Mouse (Mus musculus) hindlimb bud, embryonic 11.5 days (tissue): ENCODE data around the gene Galnt17.

Source experiments
- DNase-seq: peaks from one replicate; pipeline ENCODE4 v3.0.0-alpha.2; 2012; ENCODE audit warnings: low read depth, low spot score; ENCODE audit errors: extremely low spot score

Galnt17 gene

DNA sequence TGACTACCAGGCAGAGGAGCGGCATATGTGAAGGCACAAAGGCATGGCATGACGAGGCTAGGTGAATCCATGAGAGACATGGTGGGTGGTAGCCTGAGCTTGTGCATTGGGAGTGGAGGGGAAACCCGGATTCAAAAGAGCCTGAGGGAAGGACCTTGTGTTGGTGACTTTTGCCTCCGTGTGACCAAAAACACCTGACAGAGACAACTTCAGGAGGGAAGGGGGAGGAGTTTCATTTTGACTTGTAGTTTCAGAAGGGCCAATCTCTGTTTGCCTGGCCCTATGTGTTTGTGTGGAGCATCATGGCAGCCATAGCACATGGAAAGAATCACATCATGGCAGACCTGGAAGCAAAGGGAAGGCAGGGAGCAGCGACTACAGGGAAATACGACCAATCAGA, 459.7 kb downstream of the Galnt17 start:
- DNase-seq: no peak

- DNase-seq: no peak
Observed at GRCm38 (mm10) chr5:130825797-130826196, 482.5 kb downstream of the Galnt17 start.
